Mouse (Mus musculus) ES-Bruce4 (cell line): ENCODE measurements around the gene Ss18l2. TPM values are rescaled to one million over a fixed set of nuclear protein-coding genes. Genes with fewer than 3 reads are reported as not detected.
A peak's percentile ranks its signal among the peaks of the same experiment; 100 is the strongest.

ENCODE experiments used
- H3K27ac ChIP-seq: 2 replicates; pipeline ENCODE4 v1.5.1; 2012; ENCODE audit warnings: low read length, inconsistent platforms; ENCODE audit not compliant: insufficient read depth
- H3K27me3 ChIP-seq: 2 replicates; pipeline ENCODE4 v1.6.1; 2012; ENCODE audit warnings: mild to moderate bottlenecking, low read length, inconsistent platforms; ENCODE audit not compliant: control insufficient read depth, poor library complexity, insufficient read depth, severe bottlenecking
- H3K36me3 ChIP-seq: 2 replicates; pipeline ENCODE4 v1.6.1; 2012; ENCODE audit warnings: inconsistent platforms, mild to moderate bottlenecking, low read length, moderate library complexity; ENCODE audit not compliant: control insufficient read depth, poor library complexity, insufficient read depth, severe bottlenecking
- H3K4me1 ChIP-seq: one replicate; pipeline ENCODE4 v1.8.1; 2011; ENCODE audit warnings: low read length; ENCODE audit not compliant: control insufficient read depth, insufficient read depth
- H3K4me3 ChIP-seq: 2 replicates; pipeline ENCODE4 v1.5.1; 2011; ENCODE audit warnings: low read depth, mild to moderate bottlenecking, low read length
- H3K9ac ChIP-seq: 2 replicates; pipeline ENCODE4 v1.6.1; 2012; ENCODE audit warnings: low read depth, mild to moderate bottlenecking, inconsistent platforms; ENCODE audit not compliant: poor library complexity, severe bottlenecking
- H3K9me3 ChIP-seq: replicated peaks from 2 replicates; pipeline ENCODE4 v1.6.1; 2012; ENCODE audit warnings: mild to moderate bottlenecking, low read length, inconsistent platforms; ENCODE audit not compliant: control insufficient read depth, poor library complexity, insufficient read depth, severe bottlenecking
- CTCF ChIP-seq: IDR thresholded peaks from one replicate; pipeline ENCODE4 v1.8.1; 2011; ENCODE audit warnings: low read depth, low read length
- EP300 ChIP-seq: IDR thresholded peaks from 2 replicates; pipeline ENCODE4 v1.6.1; 2011; ENCODE audit warnings: low read depth, low read length; ENCODE audit not compliant: insufficient read depth
- POLR2A ChIP-seq: IDR thresholded peaks from one replicate; pipeline ENCODE4 v1.8.1; 2011; ENCODE audit warnings: low read length; ENCODE audit not compliant: insufficient read depth
- polyA plus RNA-seq: library from polyadenylated mRNA; stranded (reverse); fragments of >200 nt; gene quantifications from 2 replicates; pipeline ENCODE4 v1.2.4, GENCODE M21; 2011; ENCODE audit warnings: low read depth; ENCODE audit not compliant: missing spikeins, insufficient read depth, insufficient read length

The Ss18l2 gene
- polyA plus RNA-seq, 1 experiment = 51.9 TPM

- Histone ChIP-seq H3K27ac (no peak overlapping the region), H3K4me3 (no peak overlapping the region), H3K9me3 (no peaks in the 10 kb centered on the region), H3K4me1 (no peaks in the 10 kb centered on the region), H3K27me3 (no peaks in the 10 kb centered on the region), H3K36me3 (peaks cover 55% of the 10 kb centered on the region), H3K9ac (no peak overlapping the region)
- TF ChIP-seq CTCF = no peak
- TF ChIP-seq POLR2A = no peak
- no peak for TF ChIP-seq EP300
Measured at GRCm38 (mm10) chr9:121744051-121744450, 33.9 kb downstream of the Ss18l2 start.

GRCm38 (mm10) chr9:121752774-121753173 lies 42.6 kb downstream of the Ss18l2 start:
- Histone ChIP-seq H3K27me3 (no peaks in the 10 kb centered on the region), H3K27ac (no peak overlapping the region), H3K4me3 (no peak overlapping the region), H3K9me3 (no peaks in the 10 kb centered on the region), H3K4me1 (no peaks in the 10 kb centered on the region), H3K9ac (no peak overlapping the region), H3K36me3 (peaks cover 60% of the 10 kb centered on the region)
- TF ChIP-seq POLR2A = no peak
- TF ChIP-seq CTCF = no peak
- TF ChIP-seq EP300 = no peak

GRCm38 (mm10) chr9:121754624-121755023 lies 44.5 kb downstream of the Ss18l2 start:
- no peak overlapping the region for H3K4me3 ChIP-seq
- no peaks in the 10 kb centered on the region for H3K9me3 ChIP-seq
- no peak for TF ChIP-seq EP300
- no peak for TF ChIP-seq CTCF
- TF ChIP-seq POLR2A = no peak
- H3K27ac ChIP-seq = no peak overlapping the region
- H3K9ac ChIP-seq = no peak overlapping the region
- H3K36me3 ChIP-seq = peaks cover 42% of the 10 kb centered on the region
- H3K27me3 ChIP-seq = no peaks in the 10 kb centered on the region
- no peaks in the 10 kb centered on the region for H3K4me1 ChIP-seq

- Histone ChIP-seq H3K27ac (no peak overlapping the region), H3K4me3 (no peak overlapping the region), H3K9ac (no peak overlapping the region), H3K9me3 (no peaks in the 10 kb centered on the region), H3K27me3 (no peaks in the 10 kb centered on the region), H3K36me3 (peaks cover 21% of the 10 kb centered on the region), H3K4me1 (peaks cover 3% of the 10 kb centered on the region)
- TF ChIP-seq CTCF = no peak
- TF ChIP-seq EP300 = no peak
- no peak for TF ChIP-seq POLR2A
Measured at GRCm38 (mm10) chr9:121756785-121757184, 46.7 kb downstream of the Ss18l2 start.

- no peak overlapping the region for H3K27ac ChIP-seq
- no peak overlapping the region for H3K9ac ChIP-seq
- H3K4me3 ChIP-seq = no peak overlapping the region
- peaks cover 3% of the 10 kb centered on the region for H3K4me1 ChIP-seq
- H3K9me3 ChIP-seq = no peaks in the 10 kb centered on the region
- no peaks in the 10 kb centered on the region for H3K27me3 ChIP-seq
- peaks cover 15% of the 10 kb centered on the region for H3K36me3 ChIP-seq
- TF ChIP-seq CTCF (no peak), EP300 (no peak), POLR2A (no peak)
Measured at GRCm38 (mm10) chr9:121757432-121757831, 47.3 kb downstream of the Ss18l2 start.

GRCm38 (mm10) chr9:121757835-121758814 lies 48.0 kb downstream of the Ss18l2 start:
- peak overlapping the region; percentile 87; the same call in 1 of the 2 replicates for H3K9ac ChIP-seq
- peaks cover 10% of the 10 kb centered on the region for H3K36me3 ChIP-seq
- TF ChIP-seq CTCF = no peak
- TF ChIP-seq EP300 = no peak
- TF ChIP-seq POLR2A = no peak
- H3K27ac ChIP-seq = no peak overlapping the region
- H3K4me3 ChIP-seq = peak overlapping the region; percentile 76
- no peaks in the 10 kb centered on the region for H3K9me3 ChIP-seq
- H3K27me3 ChIP-seq = no peaks in the 10 kb centered on the region
- peaks cover 3% of the 10 kb centered on the region for H3K4me1 ChIP-seq
